Mouse (Mus musculus) induced T-regulatory cell, adult 2 months (primary cell): ENCODE data around the gene Hspa1b.
A peak's percentile ranks its signal among the peaks of the same experiment; 100 is the strongest.
"Not testable (repeated sequence)": the region's sequence is repeated elsewhere in the genome, so short reads cannot be mapped to it uniquely, and the experiment has no call there.

Source experiments
- DNase-seq: peaks from one replicate; pipeline ENCODE4 v3.0.0-alpha.2; 2012; ENCODE audit warnings: low read depth

Gene Hspa1b

DNA sequence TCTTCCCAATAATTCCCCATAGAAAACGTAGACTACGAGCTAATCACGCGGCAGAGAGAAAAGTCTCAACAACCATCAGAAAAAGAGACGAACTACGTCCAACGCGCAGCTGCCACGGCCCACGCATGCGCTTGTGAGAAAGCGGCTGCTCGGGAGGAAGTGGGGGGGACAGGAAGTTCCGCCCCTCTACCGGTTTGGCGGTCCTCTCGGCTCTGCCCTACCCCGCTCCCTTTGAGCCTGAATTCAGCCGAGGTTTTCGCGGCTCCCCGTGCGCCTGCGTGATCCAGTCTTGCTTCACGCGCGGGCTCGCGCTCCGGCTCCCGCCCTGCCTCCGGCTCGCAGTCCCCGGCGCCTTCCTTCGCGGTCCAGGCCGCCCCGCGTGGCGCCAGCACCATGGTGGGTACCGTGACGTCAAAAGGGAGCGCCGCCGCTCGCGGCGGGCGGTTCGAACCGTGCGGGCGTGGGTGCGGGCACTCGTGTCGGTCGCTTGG, 22.7 kb upstream of the Hspa1b start, which contains the start of gene Lsm2:
TSS of gene Lsm2 (plus strand) at position 173 of the 491 bp plus-strand sequence.
- DNase-seq = peak; percentile 97

DNA sequence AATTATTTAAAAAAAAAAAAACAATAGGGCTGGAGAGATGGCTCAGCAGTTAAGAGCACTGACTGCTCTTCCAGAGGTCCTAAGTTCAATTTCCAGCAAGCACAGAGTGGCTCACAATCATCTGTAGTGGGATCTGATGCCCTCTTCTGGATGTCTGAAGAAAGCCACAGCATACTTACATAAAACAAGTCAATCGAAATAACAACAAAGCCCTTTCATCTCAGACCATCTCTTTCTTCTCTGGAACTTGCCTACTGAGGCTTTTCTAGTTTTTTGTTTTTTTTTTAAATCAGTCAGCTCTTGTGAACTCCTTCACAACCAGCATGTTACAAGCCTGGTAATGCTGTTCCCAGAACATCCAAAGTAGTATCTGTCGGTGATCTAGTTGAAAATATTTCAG, 21.6 kb upstream of the Hspa1b start:
- DNase-seq = peak; percentile 76

DNA sequence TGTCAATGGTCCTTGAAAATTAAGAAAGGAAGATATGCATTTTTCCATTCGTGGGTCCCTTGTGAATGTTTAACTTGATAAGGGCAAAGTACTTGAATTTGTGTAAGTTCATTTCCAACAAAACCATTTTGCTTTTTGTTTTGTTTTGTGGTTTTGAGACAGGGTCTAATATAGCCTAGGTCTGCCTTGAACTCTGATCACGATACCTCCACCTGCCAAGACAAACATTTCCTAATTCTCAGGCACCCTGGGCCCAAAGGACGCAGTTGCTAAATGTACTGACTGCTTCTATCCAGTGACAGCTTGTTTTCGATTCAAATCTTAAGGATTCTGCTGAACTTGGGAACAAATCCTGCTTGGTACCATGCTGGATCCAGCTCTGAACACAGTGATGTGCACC, 20.6 kb upstream of the Hspa1b start:
- DNase-seq = no peak

DNA sequence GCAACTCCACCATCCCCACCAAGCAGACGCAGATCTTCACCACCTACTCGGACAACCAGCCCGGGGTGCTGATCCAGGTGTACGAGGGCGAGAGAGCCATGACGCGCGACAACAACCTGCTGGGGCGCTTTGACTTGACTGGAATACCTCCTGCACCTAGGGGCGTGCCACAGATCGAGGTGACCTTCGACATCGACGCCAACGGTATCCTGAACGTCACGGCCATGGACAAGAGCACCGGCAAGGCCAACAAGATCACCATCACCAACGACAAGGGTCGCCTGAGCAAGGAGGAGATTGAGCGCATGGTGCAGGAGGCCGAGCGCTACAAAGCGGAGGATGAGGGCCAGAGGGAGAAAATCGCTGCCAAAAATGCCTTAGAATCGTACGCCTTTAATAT, 19.2 kb upstream of the Hspa1b start:
- DNase-seq = no peak

DNA sequence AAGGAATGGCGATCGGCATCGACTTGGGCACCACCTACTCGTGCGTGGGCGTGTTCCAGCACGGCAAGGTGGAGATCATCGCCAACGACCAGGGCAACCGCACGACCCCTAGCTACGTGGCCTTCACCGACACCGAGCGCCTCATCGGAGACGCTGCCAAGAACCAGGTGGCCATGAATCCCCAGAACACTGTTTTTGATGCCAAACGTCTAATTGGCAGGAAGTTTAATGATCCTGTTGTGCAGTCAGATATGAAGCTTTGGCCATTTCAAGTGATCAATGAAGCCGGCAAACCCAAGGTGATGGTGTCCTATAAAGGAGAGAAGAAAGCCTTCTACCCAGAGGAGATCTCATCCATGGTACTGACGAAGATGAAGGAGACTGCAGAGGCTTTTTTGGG, 18.0 kb upstream of the Hspa1b start:
- no peak for DNase-seq

DNA sequence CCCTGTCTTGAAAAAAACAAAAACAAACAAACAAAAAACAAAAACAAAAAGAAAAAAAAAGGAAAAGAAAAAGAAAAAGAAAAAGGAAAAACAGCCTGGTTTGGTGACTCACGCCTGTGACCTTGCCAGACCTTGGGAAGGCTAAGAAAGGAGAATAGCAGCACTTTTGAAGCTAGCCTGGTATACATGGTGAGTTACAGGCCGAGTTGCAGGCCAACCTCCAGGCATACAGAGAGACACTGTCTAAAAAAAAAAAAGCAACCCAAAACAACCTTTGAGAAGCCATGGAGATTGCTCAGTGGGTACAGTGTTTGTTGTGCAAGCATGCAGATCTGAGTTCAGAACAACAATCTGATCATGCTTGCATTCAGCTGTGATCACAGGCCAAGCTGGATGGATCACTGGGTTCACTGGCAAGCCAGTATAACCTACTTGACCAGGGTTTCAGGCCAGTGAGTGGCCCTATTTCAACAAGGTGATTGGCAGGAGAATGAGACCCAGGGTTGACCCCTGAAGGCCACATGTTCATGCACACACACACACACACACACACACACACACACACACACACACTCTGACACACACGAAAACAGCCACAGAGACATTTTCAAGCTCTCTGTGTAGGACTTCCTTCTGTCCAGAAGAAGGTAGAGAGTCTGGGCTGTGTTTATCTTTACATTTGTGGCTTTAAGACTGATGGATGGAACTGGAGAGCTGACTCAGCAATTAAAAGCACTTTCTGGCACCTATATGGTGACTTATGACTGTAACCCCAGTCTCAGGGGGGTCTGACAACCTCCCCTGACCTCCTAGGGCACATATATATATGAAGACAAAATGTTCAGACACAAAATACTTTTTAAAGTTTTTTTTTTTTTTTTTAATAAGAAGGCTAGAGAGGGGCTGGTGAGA, 16.8 kb upstream of the Hspa1b start:
- no peak for DNase-seq

DNA sequence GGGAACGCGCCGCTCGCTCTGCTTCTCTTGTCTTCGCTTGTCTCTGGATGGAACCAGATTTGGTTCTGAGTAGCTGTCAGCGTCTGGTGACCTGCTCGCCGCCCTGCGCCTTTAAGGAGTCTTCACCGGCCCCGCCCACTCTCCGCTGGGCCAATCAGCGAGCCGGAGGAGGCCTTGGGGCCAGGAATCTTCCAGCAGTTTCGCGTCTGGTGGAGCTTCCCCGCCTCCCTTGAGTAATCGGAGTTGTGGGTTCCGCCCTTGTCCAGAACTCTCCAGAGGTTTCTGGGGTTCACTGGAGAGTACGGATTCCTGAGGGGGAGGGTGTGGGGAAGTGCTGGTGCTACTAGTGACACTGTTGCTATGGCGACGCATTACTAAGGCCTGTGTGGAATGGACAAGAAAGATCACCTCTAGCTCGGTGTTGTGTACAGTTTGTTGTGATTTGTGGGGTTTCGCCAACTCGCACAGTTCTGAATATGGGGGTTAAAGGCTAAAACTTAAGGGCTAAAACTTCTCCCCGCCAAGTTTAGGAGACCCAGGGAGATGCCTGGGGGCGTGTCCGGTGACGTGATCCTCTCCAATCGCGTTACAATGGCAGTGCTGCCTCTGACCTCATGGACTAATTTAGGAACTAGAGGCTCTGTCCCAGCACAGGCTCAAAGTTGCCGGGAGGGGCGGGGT, 13.2 kb upstream of the Hspa1b start, which contains the start of the genes Hspa1a and Hspa1l:
TSS of gene Hspa1a (minus strand) at position 88 of the 681 bp plus-strand sequence.
TSS of gene Hspa1l (plus strand) at position 635 of the 681 bp plus-strand sequence.
- DNase-seq = peak; percentile 85

DNA sequence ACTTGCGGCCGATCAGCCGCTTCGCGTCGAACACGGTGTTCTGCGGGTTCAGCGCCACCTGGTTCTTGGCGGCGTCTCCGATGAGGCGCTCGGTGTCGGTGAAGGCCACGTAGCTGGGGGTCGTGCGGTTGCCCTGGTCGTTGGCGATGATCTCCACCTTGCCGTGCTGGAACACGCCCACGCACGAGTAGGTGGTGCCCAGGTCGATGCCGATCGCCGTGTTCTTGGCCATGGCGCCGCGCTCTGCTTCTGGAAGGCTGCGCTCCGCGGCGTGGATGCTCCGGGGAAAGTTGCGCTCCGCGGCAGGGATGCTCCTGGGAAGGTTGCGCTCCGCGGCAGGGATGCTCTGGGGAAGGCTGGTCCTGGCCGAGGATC, 12.6 kb upstream of the Hspa1b start:
- DNase-seq = not testable (repeated sequence)

DNA sequence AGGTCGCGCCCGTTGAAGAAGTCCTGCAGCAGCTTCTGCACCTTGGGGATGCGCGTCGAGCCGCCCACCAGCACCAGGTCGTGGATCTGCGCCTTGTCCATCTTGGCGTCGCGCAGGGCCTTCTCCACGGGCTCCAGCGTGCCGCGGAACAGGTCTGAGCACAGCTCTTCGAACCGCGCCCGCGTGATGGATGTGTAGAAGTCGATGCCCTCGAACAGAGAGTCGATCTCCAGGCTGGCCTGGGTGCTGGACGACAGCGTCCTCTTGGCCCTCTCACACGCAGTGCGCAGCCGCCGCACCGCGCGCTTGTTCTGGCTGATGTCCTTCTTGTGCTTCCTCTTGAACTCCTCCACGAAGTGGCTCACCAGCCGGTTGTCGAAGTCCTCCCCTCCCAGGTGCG, 11.8 kb upstream of the Hspa1b start:
- not testable (repeated sequence) for DNase-seq

DNA sequence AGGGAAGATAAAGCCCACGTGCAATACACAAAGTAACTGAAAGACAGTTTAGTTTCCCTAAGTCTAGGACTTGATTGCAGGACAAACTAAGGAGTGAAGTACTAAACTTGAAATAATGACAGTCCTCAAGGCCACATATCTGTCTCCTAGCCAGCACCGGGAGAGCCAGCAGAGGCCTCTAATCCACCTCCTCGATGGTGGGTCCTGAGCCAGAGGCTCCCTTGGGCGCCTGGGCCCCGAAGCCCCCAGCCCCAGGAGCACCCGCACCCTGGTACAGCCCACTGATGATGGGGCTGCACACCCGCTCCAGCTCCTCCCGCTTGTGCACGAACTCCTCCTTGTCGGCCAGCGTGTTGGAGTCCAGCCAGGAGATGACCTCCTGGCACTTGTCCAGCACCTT, 10.8 kb upstream of the Hspa1b start, which contains the start of gene Gm20481:
TSS of gene Gm20481 (plus strand) at position 91 of the 400 bp plus-strand sequence.
- not testable (repeated sequence) for DNase-seq

DNA sequence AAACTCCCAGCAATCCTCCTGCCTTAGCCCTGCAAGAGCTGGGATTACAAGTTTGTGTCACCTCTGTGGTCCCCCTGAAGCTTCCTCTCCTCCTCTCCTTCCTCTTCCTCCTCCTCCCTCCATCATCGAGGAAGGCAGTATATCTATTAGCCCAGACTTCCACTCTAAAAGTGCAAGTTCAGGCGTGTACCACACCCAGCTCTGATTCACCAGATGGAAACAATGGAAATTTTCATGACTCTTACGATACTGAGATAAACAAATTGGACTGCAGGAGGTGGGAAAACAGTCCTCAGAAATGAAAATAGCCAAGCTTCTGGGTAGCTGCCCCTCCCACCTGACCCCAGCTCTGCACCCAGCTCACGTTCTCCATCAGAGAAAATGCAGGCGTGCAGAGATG, 6.6 kb upstream of the Hspa1b start:
- no peak for DNase-seq

DNA sequence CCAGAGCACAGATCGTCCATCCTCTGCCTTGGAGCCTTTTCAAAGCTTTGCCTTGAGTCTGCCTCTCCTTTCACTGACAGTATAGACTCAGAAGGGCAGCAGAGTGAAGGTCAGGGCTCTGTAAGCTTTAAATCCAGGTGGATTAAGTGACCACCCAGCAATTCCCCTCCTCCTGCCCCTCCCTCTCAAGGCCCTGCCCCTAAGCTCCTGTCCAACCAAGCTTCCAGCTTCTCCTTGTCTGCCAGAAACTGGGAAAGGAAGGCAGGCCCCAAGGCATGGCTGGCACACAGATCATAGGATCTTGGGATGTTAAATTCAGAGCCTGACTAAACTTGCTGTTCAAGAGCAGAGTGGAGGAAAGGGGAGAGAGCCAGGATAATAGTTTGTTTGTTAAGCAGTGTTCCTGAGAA, 5.6 kb upstream of the Hspa1b start:
- no peak for DNase-seq

DNA sequence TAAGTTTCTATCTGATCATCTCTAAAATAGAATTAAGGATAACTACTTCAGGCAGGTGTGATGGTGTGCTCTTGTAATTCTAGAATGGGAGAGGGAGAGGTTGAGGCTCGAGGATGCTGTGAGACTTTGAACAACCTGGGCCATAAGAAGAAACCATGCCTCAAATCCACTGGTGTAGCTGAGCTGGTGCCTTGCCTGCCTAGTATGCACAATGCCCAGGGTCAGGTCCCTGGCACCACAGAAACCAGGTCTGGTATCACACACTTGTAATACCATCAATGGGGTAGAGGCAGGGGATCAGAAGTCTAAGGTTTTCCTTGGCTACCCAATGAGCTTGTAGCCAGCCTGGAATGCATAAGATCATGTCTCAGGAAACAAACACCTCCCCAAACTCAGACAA, 3.8 kb upstream of the Hspa1b start:
- DNase-seq = no peak

DNA sequence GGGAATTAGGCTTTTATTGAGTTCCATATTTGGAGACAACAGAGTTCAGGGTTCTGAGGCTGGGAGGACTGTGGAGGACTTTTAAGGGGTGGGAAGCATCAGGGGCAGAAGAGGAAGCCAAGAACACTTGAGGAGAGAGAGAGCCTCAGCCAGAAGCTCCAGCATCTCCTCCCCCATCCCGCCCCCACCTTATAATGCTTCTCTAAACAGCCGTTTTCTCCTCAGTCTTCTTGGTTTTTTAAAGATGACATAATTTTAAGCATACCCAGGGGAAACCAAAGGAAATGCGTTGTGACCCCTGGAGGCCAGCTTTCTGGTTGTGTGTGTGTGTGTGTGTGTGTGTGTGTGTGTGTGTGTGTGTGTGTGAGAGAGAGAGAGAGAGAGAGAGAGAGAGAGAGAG, 3.1 kb upstream of the Hspa1b start:
- DNase-seq = no peak

DNA sequence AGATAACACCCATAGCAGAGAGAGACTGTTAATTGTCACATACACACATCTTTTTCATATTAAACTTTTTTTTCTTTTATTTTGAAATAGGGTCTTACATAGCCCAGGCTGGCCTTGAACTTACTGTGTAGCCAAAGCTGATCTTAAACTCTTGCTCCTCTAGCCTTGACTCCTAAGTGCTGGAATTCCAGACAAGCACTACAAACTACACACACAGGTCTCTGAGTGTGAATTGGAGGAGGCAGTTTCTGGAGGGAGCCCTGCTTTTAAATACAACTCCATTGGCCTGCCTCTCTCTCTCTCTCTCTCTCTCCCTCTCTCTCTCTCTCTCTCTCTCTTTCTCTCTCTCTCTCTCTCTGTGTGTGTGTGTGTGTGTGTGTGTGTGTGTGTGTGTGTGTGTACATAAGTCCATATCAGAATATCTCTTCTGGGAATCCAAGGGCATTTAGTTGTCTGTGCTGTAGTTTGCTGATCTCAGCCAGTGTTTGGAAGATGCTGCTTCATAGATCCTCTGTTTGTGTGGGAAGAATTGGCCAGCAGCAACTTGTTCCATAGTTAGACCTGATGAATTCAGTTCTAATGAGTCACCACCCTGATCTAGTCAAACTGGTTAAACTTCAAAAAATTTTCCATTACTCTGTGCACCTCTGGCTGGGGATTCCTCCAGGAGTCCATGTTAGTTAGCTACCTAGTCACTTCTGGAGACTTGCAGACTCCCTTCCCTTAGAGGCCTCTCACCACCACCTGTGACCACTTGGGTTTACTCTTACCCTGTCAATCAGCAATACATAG, 1.9 kb upstream of the Hspa1b start:
- DNase-seq = peak; percentile 38

DNA sequence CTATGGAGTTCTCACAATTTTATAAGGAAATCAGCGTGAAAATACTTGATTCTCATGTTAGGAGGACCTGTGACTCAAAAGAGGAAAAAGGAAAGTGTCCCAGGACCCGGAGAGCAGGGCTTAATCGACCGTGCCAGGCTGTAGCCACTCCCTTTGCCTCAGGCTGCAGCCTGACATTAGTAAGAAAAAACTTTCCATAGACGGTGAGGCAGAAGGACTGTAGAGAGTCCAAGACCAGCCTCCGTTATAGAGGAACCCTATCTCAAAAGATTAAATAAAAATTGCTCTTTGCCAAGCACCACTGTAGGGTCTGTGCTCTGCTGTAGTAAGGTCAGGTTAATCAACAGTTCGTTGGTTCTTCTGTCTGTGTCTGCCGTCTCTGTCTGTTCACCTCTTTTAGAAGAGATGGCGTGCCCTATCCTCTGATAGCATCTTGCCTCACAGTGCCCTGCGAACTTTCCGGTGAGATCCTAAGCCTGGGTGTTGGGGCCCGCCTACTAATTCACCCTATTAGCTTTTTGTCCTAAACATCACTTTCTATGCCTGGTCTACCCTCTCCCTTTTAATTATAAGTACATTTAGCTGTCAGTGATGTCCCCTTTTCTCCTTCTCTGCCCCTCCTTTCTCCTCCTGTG, 960 bp upstream of the Hspa1b start:
- DNase-seq = peak; percentile 65

DNA sequence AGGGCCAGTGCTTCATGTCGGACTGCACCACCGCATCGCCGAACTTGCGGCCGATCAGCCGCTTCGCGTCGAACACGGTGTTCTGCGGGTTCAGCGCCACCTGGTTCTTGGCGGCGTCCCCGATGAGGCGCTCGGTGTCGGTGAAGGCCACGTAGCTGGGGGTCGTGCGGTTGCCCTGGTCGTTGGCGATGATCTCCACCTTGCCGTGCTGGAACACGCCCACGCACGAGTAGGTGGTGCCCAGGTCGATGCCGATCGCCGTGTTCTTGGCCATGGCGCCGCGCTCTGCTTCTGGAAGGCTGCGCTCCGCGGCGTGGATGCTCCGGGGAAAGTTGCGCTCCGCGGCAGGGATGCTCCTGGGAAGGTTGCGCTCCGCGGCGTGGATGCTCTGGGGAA, 306 bp downstream of the Hspa1b start:
- DNase-seq = not testable (repeated sequence)

DNA sequence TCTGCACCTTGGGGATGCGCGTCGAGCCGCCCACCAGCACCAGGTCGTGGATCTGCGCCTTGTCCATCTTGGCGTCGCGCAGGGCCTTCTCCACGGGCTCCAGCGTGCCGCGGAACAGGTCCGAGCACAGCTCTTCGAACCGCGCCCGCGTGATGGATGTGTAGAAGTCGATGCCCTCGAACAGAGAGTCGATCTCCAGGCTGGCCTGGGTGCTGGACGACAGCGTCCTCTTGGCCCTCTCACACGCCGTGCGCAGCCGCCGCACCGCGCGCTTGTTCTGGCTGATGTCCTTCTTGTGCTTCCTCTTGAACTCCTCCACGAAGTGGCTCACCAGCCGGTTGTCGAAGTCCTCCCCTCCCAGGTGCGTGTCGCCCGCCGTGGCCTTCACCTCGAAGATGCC, 1.1 kb downstream of the Hspa1b start:
- DNase-seq = not testable (repeated sequence)

DNA sequence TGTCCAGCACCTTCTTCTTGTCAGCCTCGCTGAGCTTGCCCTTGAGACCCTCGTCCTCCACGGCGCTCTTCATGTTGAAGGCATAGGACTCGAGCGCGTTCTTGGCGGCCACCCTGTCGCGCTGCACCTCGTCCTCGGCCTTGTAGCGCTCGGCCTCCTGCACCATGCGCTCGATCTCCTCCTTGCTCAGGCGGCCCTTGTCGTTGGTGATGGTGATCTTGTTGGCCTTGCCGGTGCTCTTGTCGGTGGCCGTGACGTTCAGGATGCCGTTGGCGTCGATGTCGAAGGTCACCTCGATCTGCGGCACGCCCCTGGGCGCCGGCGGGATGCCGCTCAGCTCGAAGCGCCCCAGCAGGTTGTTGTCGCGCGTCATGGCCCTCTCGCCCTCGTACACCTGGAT, 1.7 kb downstream of the Hspa1b start:
- not testable (repeated sequence) for DNase-seq

DNA sequence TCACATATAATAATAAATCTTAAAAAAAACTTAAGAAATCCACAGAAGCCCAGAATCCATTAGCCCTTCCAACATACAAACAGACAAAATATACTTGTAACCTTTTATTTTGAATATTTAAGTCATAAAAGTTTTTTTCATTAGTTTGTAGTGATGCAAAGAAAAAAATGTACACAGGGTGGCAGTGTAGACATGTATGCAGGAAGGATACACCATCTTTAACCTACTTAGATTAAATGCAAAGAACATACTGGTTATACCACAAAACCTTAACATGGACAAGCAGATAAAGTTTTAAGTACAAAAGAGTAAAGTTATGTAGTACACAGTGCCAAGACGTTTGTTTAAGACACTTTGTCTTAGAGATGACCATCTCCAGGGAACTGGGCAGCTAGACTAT, 2.7 kb downstream of the Hspa1b start:
- peak; percentile 74 for DNase-seq

DNA sequence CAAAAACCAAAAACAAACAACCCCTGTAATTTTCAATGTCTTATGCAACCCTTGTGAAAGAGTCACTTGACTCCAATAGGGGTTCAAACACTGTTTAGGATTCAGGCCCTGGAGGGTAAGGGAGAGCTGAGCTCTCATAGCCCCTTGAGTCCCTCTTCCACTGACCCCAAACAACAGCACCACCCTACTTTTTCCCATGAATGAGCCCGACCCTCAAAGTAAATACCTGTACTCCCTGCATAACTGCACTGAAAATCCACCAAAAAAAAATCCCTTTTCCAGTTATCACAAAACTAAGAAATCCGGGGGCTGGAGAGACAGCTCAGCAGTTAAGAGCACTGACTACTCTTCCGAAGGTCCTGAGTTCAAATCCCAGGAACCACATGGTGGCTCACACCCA, 3.2 kb downstream of the Hspa1b start:
- DNase-seq = no peak

DNA sequence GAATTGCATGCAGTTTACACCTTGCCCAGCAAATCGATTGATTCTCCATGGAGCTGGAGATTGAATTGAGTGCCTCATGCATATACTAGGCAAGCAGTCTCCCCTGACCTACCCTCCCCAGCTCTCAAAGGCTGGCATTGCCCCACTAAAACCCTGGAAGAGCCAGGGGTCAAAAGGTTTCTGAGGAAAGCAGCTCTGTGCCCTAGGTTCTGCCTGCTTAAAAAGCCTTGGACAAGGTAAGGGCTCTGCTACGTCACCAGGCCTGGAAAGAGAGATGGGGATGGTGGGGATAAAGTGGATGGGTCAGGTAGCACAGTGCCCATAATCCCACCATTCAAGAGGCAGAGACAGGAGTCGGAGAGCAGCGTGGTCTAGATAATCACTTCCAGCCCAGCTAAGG, 4.2 kb downstream of the Hspa1b start:
- DNase-seq = no peak
